Mouse (Mus musculus) kidney, postnatal 14 days (tissue): ENCODE results near the gene Trpm3.

Experiments used
- DNase-seq: peaks from one replicate; pipeline ENCODE4 v3.0.0; 2022; ENCODE audit warnings: mixed read lengths

Gene Trpm3

GRCm38 (mm10) chr19:22138590-22139421 lies at the start of gene Trpm3:
TSS of gene Trpm3 (plus strand) at chr19:22139046.
- DNase-seq = peak; percentile 72

GRCm38 (mm10) chr19:22100582-22100981 lies 38.3 kb upstream of the Trpm3 start:
- no peak for DNase-seq

- DNase-seq = no peak
Measured at GRCm38 (mm10) chr19:22103865-22104264, 35.0 kb upstream of the Trpm3 start.

GRCm38 (mm10) chr19:22104848-22105484 lies 33.9 kb upstream of the Trpm3 start:
- DNase-seq = no peak

- DNase-seq = no peak
Measured at GRCm38 (mm10) chr19:22105648-22106047, 33.2 kb upstream of the Trpm3 start.

- DNase-seq = no peak
Measured at GRCm38 (mm10) chr19:22108893-22109463, 29.9 kb upstream of the Trpm3 start.

GRCm38 (mm10) chr19:22120976-22121375 lies 17.9 kb upstream of the Trpm3 start:
- DNase-seq = no peak

GRCm38 (mm10) chr19:22121631-22122030 lies 17.2 kb upstream of the Trpm3 start:
- DNase-seq = no peak

GRCm38 (mm10) chr19:22132626-22133025 lies 6.2 kb upstream of the Trpm3 start:
- DNase-seq = peak; percentile 18

GRCm38 (mm10) chr19:22178549-22178948 lies 39.7 kb downstream of the Trpm3 start:
- no peak for DNase-seq

- no peak for DNase-seq
Measured at GRCm38 (mm10) chr19:22179017-22179416, 40.2 kb downstream of the Trpm3 start.

GRCm38 (mm10) chr19:22180136-22180535 lies 41.3 kb downstream of the Trpm3 start:
- no peak for DNase-seq

- no peak for DNase-seq
Measured at GRCm38 (mm10) chr19:22189716-22190115, 50.9 kb downstream of the Trpm3 start.

- no peak for DNase-seq
Measured at GRCm38 (mm10) chr19:22222520-22222919, 83.7 kb downstream of the Trpm3 start.

- DNase-seq = no peak
Measured at GRCm38 (mm10) chr19:22234187-22234586, 95.3 kb downstream of the Trpm3 start.

GRCm38 (mm10) chr19:22249076-22249475 lies 110.2 kb downstream of the Trpm3 start:
- no peak for DNase-seq

GRCm38 (mm10) chr19:22272916-22273315 lies 134.1 kb downstream of the Trpm3 start:
- DNase-seq = no peak

- DNase-seq = no peak
Measured at GRCm38 (mm10) chr19:22284651-22285050, 145.8 kb downstream of the Trpm3 start.

GRCm38 (mm10) chr19:22292671-22293070 lies 153.8 kb downstream of the Trpm3 start:
- no peak for DNase-seq

- no peak for DNase-seq
Measured at GRCm38 (mm10) chr19:22300906-22301305, 162.1 kb downstream of the Trpm3 start.

- no peak for DNase-seq
Measured at GRCm38 (mm10) chr19:22303021-22303951, 164.4 kb downstream of the Trpm3 start.

- peak; percentile 84 for DNase-seq
Measured at GRCm38 (mm10) chr19:22303952-22304655, 165.3 kb downstream of the Trpm3 start.
